Comparison of ENCODE assay signal across 11 mouse cellular contexts in genomic region chr17:57290001-57290670, GRCm38 (mm10). TPM values are rescaled to one million over a fixed set of nuclear protein-coding genes. Genes with fewer than 3 reads are reported as not detected.
DNase-seq lines count a peak whose midpoint lies in the region; ATAC-seq and TF ChIP-seq lines count a peak whose summit lies in the region.
"Had no signal": no experiment of that assay in that cellular context is flagged by ENCODE, and none has a peak within 500 bp of the region (broad histone marks: within the 10 kb centered on the region; RNA-seq: fewer than 3 reads in every experiment).

No protein-coding gene starts in this region.

- no peaks in the 10 kb centered on the region for H3K9me3 ChIP-seq in forebrain, embryonic 15.5 days
- no peaks in the 10 kb centered on the region for H3K9me3 ChIP-seq in hindbrain, embryonic 14.5 days (ENCODE audit: control insufficient read depth, low read length)
- H3K9me3 ChIP-seq: midbrain, embryonic 12.5 days; stomach, embryonic 15.5 days had no signal

- no peaks in the 10 kb centered on the region for H3K4me1 ChIP-seq in kidney, adult 2 months (ENCODE audit: control insufficient read depth, insufficient read depth, low read length)
- H3K4me1 ChIP-seq in forebrain, embryonic 15.5 days: no peaks in the 10 kb centered on the region
- no peaks in the 10 kb centered on the region for H3K4me1 ChIP-seq in hindbrain, embryonic 14.5 days (replicated peaks; ENCODE audit: control insufficient read depth, insufficient read depth, low read length)
- H3K4me1 ChIP-seq: midbrain, embryonic 12.5 days; stomach, embryonic 15.5 days had no signal

- no peak overlapping the region for H3K27ac ChIP-seq in kidney, adult 2 months (ENCODE audit: insufficient read depth, low read depth, low read length)
- no peak overlapping the region for H3K27ac ChIP-seq in forebrain, embryonic 15.5 days (replicated peaks)
- H3K27ac ChIP-seq in hindbrain, embryonic 14.5 days: no peak overlapping the region
- H3K27ac ChIP-seq: midbrain, embryonic 12.5 days; stomach, embryonic 15.5 days had no signal

- no peak overlapping the region for H3K4me3 ChIP-seq in kidney, adult 2 months (ENCODE audit: insufficient read depth, low read depth, low read length)
- no peak overlapping the region for H3K4me3 ChIP-seq in forebrain, embryonic 15.5 days
- no peak overlapping the region for H3K4me3 ChIP-seq in hindbrain, embryonic 14.5 days (replicated peaks; ENCODE audit: low read length)
- H3K4me3 ChIP-seq: midbrain, embryonic 12.5 days; stomach, embryonic 15.5 days had no signal

- no peak for TF ChIP-seq CTCF in kidney, adult 2 months (conservative IDR thresholded peaks at IDR 0.05; ENCODE audit: insufficient read depth, insufficient read length, low read depth, low read length)

- TF ChIP-seq POLR2A in kidney, adult 2 months (IDR thresholded peaks at IDR 0.05; ENCODE audit: low read depth, low read length): no peak

- 77% methylated on average over 9 of the region's 9 CpGs for WGBS in kidney, adult 2 months
- 91% methylated on average over 9 of the region's 9 CpGs for WGBS in forebrain, embryonic 15.5 days
- 92% methylated on average over 9 of the region's 9 CpGs for WGBS in hindbrain, embryonic 14.5 days

- peak; percentile 12 for DNase-seq in kidney, adult 2 months
- DNase-seq in kidney, adult 9 months: no peak
- DNase-seq in T-cell, adult 2 months (ENCODE audit: low spot score): peak; percentile 67
- DNase-seq in liver: peak; percentile 62
- no peak for DNase-seq in urinary bladder, adult 18-20 months (ENCODE audit: low spot score in 2 of 2)
- no peak for DNase-seq in hindbrain, embryonic 14.5 days (ENCODE audit: low spot score)

- peak; percentile 25 for ATAC-seq in neutrophil, adult 5-6 weeks (ENCODE audit: extremely low read depth, insufficient number of reproducible peaks, low FRiP score, poor library complexity, severe bottlenecking)
- ATAC-seq in forebrain, embryonic 15.5 days (replicated peaks): no peak
- no peak for ATAC-seq in hindbrain, embryonic 14.5 days (ENCODE audit: low FRiP score)
- ATAC-seq: intestine, postnatal 0 days had no signal

- no peaks in the 10 kb centered on the region for H3K36me3 ChIP-seq in kidney, adult 2 months (ENCODE audit: control insufficient read depth, insufficient read depth, low read length)
- no peaks in the 10 kb centered on the region for H3K36me3 ChIP-seq in forebrain, embryonic 15.5 days
- no peaks in the 10 kb centered on the region for H3K36me3 ChIP-seq in hindbrain, embryonic 14.5 days (replicated peaks; ENCODE audit: control insufficient read depth, insufficient read depth)
- H3K36me3 ChIP-seq: midbrain, embryonic 12.5 days; stomach, embryonic 15.5 days had no signal

- H3K9ac ChIP-seq in forebrain, embryonic 15.5 days (replicated peaks): no peak overlapping the region
- no peak overlapping the region for H3K9ac ChIP-seq in hindbrain, embryonic 14.5 days
- H3K9ac ChIP-seq: midbrain, embryonic 12.5 days; stomach, embryonic 15.5 days had no signal

- H3K27me3 ChIP-seq in kidney, adult 2 months (replicated peaks; ENCODE audit: control insufficient read depth, insufficient read depth, low read length): no peaks in the 10 kb centered on the region
- H3K27me3 ChIP-seq in forebrain, embryonic 15.5 days: no peaks in the 10 kb centered on the region
- H3K27me3 ChIP-seq in hindbrain, embryonic 14.5 days (ENCODE audit: control insufficient read depth, insufficient read depth, low read length): no peaks in the 10 kb centered on the region
- H3K27me3 ChIP-seq: midbrain, embryonic 12.5 days; stomach, embryonic 15.5 days had no signal

- no peak overlapping the region for H3K4me2 ChIP-seq in forebrain, embryonic 15.5 days (replicated peaks)
- H3K4me2 ChIP-seq in hindbrain, embryonic 14.5 days (replicated peaks): no peak overlapping the region
- H3K4me2 ChIP-seq: midbrain, embryonic 12.5 days; stomach, embryonic 15.5 days had no signal

RNA-seq across cellular contexts. Expression of gene Vav1, which starts 11.2 kb away (rescaled TPM):
- 1.1 and 3.4 TPM in 2 replicates for polyA plus RNA-seq in kidney, adult 2 months (2012; rRNA removed)
- 373 and 377 TPM in 2 replicates for total RNA-seq in neutrophil, adult 5-6 weeks (2017)
- polyA plus RNA-seq in forebrain, embryonic 15.5 days (2015; fragmentation: Nextera tagmentation; extraction: Ambion mirVana): 1.2 and 1.5 TPM in 2 replicates
- polyA plus RNA-seq in hindbrain, embryonic 14.5 days (2014; fragmentation: Nextera tagmentation; extraction: Ambion mirVana): 1.7 TPM in 2 replicates

RNA-seq across cellular contexts. Expression of gene Trip10, which starts 40.9 kb away (rescaled TPM):
- 30.4 and 35.6 TPM in 2 replicates for polyA plus RNA-seq in kidney, adult 2 months (2012; rRNA removed)
- total RNA-seq in neutrophil, adult 5-6 weeks (2017): 3.4 and 4.1 TPM in 2 replicates
- polyA plus RNA-seq in forebrain, embryonic 15.5 days (2015; fragmentation: Nextera tagmentation; extraction: Ambion mirVana): 12.4 and 15.4 TPM in 2 replicates
- polyA plus RNA-seq in hindbrain, embryonic 14.5 days (2014; fragmentation: Nextera tagmentation; extraction: Ambion mirVana): 9.5 and 10.1 TPM in 2 replicates

RNA-seq across cellular contexts. Expression of gene Gpr108, which starts 41.9 kb away (rescaled TPM):
- 36.7 and 39.6 TPM in 2 replicates for polyA plus RNA-seq in kidney, adult 2 months (2012; rRNA removed)
- total RNA-seq in neutrophil, adult 5-6 weeks (2017): 26.2 and 34.1 TPM in 2 replicates
- polyA plus RNA-seq in forebrain, embryonic 15.5 days (2015; fragmentation: Nextera tagmentation; extraction: Ambion mirVana): 17.0 and 17.7 TPM in 2 replicates
- 22.1 and 24.3 TPM in 2 replicates for polyA plus RNA-seq in hindbrain, embryonic 14.5 days (2014; fragmentation: Nextera tagmentation; extraction: Ambion mirVana)

Comparison
In these comparisons a context has a peak if more than half of its experiments do, and no peak if none do; other contexts are left out.
1. DNase-seq: peak in kidney, adult 2 months (single experiment), T-cell, adult 2 months (single experiment) and liver (single experiment); none in kidney, adult 9 months (single experiment), urinary bladder, adult 18-20 months (0 of 2) and hindbrain, embryonic 14.5 days (single experiment).